Mouse (Mus musculus): Measurements from ENCODE around the gene F11r.
A peak's percentile ranks its signal among the peaks of the same experiment; 100 is the strongest.

The F11r gene

GRCm38 (mm10) chr1:171439072-171439471 lies 1.7 kb downstream of the F11r start:
- DNase-seq: no peak

GRCm38 (mm10) chr1:171440025-171440725 lies 2.8 kb downstream of the F11r start:
- DNase-seq: no peak

DNA sequence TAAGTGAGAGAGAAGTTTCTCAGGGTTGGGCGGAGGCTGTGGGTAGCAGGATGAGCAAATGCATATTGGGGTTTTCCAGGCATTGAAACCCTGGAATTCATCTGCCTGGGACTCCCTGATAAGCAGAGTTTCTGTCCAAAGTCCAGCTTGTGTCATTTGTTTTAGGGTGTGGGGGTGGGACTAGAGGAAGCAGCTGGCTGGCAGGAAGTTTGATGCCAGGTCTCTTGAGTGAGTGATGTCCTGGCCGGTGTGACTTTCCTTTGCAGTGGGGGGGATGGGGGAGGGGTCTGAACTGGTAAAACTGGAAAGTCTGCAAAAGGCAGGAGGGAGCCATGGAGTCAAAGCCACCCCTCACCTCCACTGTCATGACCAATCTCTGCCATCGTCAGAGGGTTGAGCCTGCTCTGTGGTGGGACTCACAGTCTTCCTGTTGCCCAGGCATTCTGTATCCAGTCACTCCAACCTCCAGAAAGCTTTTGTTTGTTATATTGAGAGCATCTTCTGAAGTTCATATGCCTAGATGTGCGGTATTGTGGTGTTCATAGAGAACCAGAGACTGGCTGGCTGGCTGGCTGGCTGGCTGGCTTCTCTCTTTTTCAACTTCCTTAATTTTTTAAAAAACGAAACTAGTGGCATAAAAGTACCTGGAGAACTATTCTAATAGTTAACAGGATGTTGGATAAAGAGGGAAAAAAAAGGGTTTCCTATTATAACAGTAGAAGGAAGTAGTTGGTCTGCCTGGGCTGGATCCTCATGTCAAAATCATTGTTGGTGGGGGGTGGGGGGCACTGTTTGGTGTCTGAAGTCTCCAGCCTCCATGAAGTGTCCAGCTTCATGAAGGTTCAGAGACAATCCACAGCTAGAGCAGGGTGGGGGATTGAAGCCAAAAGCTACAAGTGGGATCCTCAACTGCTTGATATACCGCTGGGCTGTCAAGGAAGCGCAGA lies 4.4 kb downstream of the F11r start:
- DNase-seq: no peak

- no peak for DNase-seq
Observed at GRCm38 (mm10) chr1:171442413-171442760, 5.1 kb downstream of the F11r start.

- DNase-seq: no peak
Observed at GRCm38 (mm10) chr1:171445050-171445449, 7.7 kb downstream of the F11r start.

GRCm38 (mm10) chr1:171446854-171447253 lies 9.5 kb downstream of the F11r start:
- no peak for DNase-seq

DNA sequence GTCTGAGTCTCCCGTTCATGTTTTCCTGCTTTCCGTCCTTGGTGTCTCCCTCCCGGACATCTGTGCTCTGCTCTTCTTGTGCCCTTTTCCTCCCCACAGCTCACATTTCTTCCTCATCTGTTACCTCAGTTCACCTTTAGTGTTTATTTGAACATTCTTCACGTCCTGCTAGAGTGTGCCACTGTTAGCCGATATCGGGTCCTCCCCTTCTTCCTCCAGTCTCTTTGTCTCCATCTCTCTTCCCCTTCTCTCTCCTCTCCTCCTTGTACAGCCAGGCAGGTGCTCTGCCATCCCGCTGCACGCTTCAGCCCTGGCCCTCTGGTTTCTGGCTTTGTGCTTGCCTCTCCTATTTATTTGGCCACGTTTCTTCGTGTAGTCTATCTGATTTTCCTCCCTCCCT lies 10.4 kb downstream of the F11r start:
- DNase-seq: no peak

- no peak for DNase-seq
Observed at GRCm38 (mm10) chr1:171450062-171450461, 12.7 kb downstream of the F11r start.

DNA sequence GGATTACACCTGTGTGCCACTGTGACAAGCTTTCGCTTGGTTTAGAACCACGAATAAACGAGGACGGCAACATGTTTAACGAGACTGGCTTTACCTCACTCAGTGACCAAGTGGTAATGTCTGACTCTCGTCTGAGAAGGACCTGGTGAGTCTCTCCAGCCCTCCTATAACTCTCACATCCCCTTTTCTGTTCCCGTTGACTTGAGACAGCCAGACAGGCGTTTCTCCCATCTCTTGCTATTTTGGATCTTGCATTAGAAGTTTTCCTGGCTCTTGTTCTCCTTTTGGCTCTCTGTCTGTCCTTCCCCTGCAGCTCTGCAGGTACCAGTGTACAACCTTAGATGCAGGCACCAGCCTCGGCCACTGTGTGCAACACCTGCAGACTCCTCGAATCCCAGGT lies 13.7 kb downstream of the F11r start:
- no peak for DNase-seq

GRCm38 (mm10) chr1:171452522-171452921 lies 15.2 kb downstream of the F11r start:
- no peak for DNase-seq

GRCm38 (mm10) chr1:171452923-171453322 lies 15.6 kb downstream of the F11r start:
- no peak for DNase-seq

- no peak for DNase-seq
Observed at GRCm38 (mm10) chr1:171454926-171455325, 17.6 kb downstream of the F11r start.

GRCm38 (mm10) chr1:171457568-171457967 lies 20.2 kb downstream of the F11r start:
- no peak for DNase-seq

- DNase-seq: no peak
Observed at GRCm38 (mm10) chr1:171459791-171460190, 22.5 kb downstream of the F11r start.

DNA sequence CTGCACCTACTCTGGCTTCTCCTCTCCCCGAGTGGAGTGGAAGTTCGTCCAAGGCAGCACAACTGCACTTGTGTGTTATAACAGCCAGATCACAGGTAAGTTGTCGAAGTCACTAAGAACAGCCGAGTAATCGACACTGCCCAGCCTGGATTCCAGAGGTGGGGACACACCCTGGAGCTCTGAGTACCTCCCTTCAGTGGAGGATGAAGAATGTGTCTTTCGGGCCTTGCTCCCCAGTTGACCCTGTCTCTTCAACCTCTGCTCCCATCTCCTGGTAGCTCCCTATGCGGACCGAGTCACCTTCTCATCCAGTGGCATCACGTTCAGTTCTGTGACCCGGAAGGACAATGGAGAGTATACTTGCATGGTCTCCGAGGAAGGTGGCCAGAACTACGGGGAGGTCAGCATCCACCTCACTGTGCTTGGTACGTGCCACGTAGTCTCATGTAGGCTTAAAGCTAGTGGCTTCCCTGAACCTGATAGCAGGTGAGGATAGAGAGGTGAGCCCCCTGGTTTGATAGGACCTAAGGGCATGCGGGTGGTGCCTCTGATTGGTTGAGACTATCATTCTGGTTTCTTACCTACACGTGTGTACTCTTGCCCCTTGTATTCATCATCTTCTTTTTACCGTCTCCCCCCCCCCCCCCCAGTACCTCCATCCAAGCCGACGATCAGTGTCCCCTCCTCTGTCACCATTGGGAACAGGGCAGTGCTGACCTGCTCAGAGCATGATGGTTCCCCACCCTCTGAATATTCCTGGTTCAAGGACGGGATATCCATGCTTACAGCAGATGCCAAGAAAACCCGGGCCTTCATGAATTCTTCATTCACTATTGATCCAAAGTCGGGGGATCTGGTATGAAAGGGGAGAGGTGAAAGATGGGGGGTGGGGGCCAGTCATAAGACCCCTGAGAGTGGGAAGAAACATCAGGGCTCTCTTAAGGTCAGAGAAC lies 23.5 kb downstream of the F11r start:
- no peak for DNase-seq

GRCm38 (mm10) chr1:171463133-171463532 lies 25.8 kb downstream of the F11r start:
- DNase-seq: no peak

DNA sequence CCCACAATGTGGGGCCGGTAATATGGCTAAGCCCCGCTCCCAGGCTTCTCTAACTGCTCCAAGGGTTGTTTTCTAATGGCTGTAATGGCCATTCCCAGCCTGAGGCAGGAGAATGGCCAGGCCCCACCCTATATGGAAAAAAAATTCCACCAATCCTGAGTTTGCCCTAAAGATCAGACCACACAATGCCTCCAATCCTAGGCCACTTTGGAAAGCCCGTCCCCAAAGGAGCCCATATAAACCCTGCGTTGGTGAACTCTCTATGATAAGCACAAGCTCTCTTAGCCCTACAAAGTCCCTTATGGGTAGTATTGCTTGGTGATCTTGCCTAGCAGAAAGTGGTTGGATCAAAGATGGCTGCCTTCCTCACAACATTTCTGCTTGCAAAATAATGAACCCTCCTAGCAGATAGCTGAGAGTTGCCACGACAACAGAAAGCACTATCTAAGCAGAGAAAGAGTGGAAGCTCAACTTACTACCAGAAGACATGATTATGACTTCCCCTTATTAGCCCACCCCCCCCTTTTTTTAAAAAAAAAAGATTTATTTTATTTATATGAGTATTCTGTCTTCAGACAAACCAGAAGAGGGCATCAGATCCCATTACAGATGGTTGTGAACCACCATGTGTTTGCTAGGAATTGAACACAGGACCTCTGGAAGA lies 28.5 kb downstream of the F11r start:
- no peak for DNase-seq

DNA sequence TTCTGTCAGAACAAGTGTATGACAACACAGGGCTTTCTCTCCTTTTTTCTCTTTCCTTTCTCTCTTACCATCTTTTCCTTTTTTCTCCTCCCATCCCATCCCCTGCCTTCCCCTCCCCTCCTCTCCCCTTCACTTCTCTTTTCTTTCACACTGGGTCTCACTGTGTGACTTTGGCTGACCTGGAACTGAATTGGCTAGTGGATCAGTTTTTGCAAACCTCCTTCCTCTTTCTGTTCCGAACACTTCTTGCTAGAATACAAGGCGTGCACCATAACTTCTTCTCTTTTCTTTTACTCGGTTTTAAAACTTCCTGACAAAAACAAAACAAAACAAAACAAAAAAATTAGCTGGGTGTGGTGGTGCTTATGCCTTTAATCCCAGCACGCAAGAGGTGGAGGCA lies 29.2 kb downstream of the F11r start:
- DNase-seq: no peak

DNA sequence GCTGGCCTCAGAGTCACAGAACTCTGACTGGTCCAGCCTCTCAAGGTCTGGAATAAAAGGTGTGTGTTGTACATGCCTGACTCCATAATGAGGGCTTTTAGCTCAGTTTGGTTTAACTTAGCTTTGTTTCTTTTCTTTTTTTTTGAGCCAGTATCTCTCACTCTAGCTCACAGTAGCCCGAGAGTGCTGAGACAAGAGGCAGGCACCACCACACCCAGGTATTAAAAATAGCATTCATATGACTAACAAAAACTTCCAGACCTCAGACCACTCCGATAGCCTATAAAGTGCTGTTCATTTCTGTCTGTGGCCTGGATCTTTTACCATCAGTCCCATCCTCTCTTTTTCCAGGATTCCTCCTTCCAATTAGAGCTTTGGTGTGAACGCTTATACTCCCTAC lies 32.3 kb downstream of the F11r start:
- no peak for DNase-seq

DNA sequence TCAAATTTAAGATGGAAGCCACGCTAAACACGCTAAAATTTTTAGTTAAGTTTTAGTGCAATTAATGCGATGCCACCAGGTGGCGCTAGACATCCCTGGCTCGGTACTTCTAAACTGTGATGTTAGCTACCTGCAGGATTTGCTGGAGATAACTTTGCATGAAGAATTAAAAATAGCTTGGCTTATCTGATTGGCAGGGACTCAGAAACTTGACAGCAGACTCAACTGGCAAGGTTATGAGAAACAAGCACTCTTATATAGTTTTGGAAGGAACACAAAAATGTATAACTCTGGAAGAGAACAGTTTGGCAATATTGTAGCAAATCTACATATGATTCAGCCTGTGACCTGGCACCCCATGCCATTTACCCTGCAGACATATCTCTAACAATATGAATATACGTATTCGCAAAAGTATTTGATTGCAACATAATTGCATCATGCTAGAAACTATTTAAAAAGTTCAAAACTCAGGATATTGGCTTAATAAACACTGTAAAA lies 33.1 kb downstream of the F11r start:
- DNase-seq: peak; percentile 43

DNA sequence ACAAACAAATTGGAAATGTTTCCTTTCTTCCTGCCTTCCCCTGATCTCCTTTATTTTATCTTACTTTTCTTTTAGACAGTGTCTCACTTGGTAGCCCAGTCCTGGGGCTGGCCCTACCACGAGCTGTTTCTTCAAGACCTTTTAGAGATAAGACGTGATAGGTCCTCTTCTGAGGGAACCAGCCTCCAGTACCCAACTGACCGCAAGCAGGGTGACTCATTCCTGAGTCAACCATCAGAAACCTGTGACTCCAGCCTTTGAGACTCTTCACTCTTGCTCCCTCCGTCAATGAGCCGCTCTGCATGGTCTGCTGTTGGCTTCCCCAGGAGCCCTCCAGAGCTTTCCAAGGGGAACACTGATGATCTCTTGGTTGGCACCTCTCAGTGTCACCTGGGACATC lies 33.6 kb downstream of the F11r start:
- no peak for DNase-seq

DNA sequence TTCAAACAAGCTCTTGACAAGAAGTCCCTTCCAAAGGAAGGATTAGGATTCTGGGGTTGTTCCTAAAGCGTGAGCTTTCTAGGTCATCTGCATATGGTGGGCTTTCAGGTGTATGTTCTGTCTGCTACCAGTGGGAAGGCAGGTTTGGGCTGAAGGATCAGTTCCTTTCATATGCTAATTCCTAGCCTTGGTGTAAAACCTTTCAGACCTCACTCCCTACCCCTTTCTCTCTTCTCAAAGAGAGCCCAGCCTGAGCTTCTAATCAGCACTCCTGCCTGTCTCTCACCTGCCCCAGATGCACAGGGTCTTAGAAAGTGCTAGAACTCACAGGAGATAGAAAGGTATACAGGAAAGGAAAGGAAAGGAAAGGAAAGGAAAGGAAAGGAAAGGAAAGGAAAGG lies 34.1 kb downstream of the F11r start:
- DNase-seq: no peak

Measured in cerebellum, adult 8-10 months (tissue).